Mouse (Mus musculus) cerebellum, adult 2 months (tissue): ENCODE results near the gene Mpv17l. TPM values are rescaled to one million over a fixed set of nuclear protein-coding genes. Genes with fewer than 3 reads are reported as not detected.

ENCODE experiments used
- DNase-seq, 2 experiments: peaks; one replicate each; pipeline ENCODE4 v3.0.0; 2021
- H3K27ac ChIP-seq: fragments of 200-500 bp; 2 replicates; pipeline ENCODE4 v1.5.1; 2012; ENCODE audit warnings: low read length, control low read depth, inconsistent platforms; ENCODE audit not compliant: insufficient read depth
- H3K27me3 ChIP-seq: fragments of 200-500 bp; 2 replicates; pipeline ENCODE4 v1.6.1; 2012; ENCODE audit warnings: inconsistent platforms, mild to moderate bottlenecking, low read length, moderate library complexity; ENCODE audit not compliant: control insufficient read depth, insufficient read depth
- H3K4me1 ChIP-seq: fragments of 200-500 bp; 2 replicates; pipeline ENCODE4 v1.6.1; 2011; ENCODE audit warnings: low read length; ENCODE audit not compliant: control insufficient read depth, insufficient read depth
- H3K4me3 ChIP-seq: fragments of 200-500 bp; replicated peaks from 2 replicates; pipeline ENCODE3; 2011; ENCODE audit warnings: mild to moderate bottlenecking, low read depth, low read length, control low read depth; ENCODE audit not compliant: insufficient read depth
- CTCF ChIP-seq: fragments of 200-500 bp; IDR thresholded peaks from 2 replicates; pipeline ENCODE4 v1.5.1; 2011; ENCODE audit warnings: low read depth, mild to moderate bottlenecking, control low read depth, low read length, moderate library complexity, borderline replicate concordance; ENCODE audit not compliant: insufficient read depth
- POLR2A ChIP-seq: fragments of 200-500 bp; IDR thresholded peaks from 2 replicates; pipeline ENCODE4 v1.6.1; 2011; ENCODE audit warnings: low read length, control low read depth, borderline replicate concordance; ENCODE audit not compliant: insufficient read depth
- WGBS: fragments of 180-500 bp; shearing (Covaris S2); methylation state at CpG from one replicate; pipeline ENCODE4 v1.1.7; 2018; 5-methylcytosine and 5-hydroxymethylcytosine counted together
- polyA plus RNA-seq: library from polyadenylated mRNA; depleted of rRNA; stranded (reverse); fragments of >200 nt; gene quantifications from 2 replicates; pipeline ENCODE4 v1.2.3, GENCODE M21; 2012; rRNA removed

Mpv17l gene
- polyA plus RNA-seq, 1 experiment: 30.7 TPM

- no peak overlapping the region for H3K4me3 ChIP-seq
- no peaks in the 10 kb centered on the region for H3K27me3 ChIP-seq
- no peak overlapping the region for H3K27ac ChIP-seq
- 100% methylated on average over 1 of the region's 1 CpGs for WGBS
- no peak for DNase-seq
- no peaks in the 10 kb centered on the region for H3K4me1 ChIP-seq
- TF ChIP-seq CTCF: no peak
- TF ChIP-seq POLR2A: no peak
Observed at GRCm38 (mm10) chr16:13994076-13994475, 91.1 kb downstream of the Mpv17l start.

GRCm38 (mm10) chr16:13994502-13994901 is 91.5 kb downstream of the Mpv17l start:
- H3K4me3 ChIP-seq: no peak overlapping the region
- WGBS: 79% methylated on average over 1 of the region's 1 CpGs
- no peak overlapping the region for H3K27ac ChIP-seq
- TF ChIP-seq POLR2A: no peak
- TF ChIP-seq CTCF: no peak
- H3K4me1 ChIP-seq: no peaks in the 10 kb centered on the region
- DNase-seq: no peak
- no peaks in the 10 kb centered on the region for H3K27me3 ChIP-seq

Other genes with a start within 250 kb of the Mpv17l start
- 25.6 and 27.0 TPM in 2 replicates for gene Parn, start 235.0 kb upstream of the Mpv17l start, polyA plus RNA-seq
- 45.1 and 45.3 TPM in 2 replicates for gene Bfar, start 231.3 kb upstream of the Mpv17l start, polyA plus RNA-seq
- gene 3110001I22Rik, start 231.2 kb upstream of the Mpv17l start, polyA plus RNA-seq: 2.6 and 3.1 TPM in 2 replicates
- gene Pla2g10, start 172.2 kb upstream of the Mpv17l start, polyA plus RNA-seq: not detected in 2 replicates
- gene Rrn3, start 122.5 kb upstream of the Mpv17l start, polyA plus RNA-seq: 35.8 and 39.1 TPM in 2 replicates
- 120 and 121 TPM in 2 replicates for gene Ntan1, start 84.3 kb upstream of the Mpv17l start, polyA plus RNA-seq
- gene Pdxdc1, start within 50 bp of the Mpv17l start, polyA plus RNA-seq: 94.7 and 105 TPM in 2 replicates
- 154 and 162 TPM in 2 replicates for gene 2900011O08Rik, start 83.4 kb downstream of the Mpv17l start, polyA plus RNA-seq
- gene Ifitm7, start 83.7 kb downstream of the Mpv17l start, polyA plus RNA-seq: 0.70 and 1.1 TPM in 2 replicates